Mouse (Mus musculus) intestine, embryonic 15.5 days (tissue): Measurements from ENCODE around the gene Nrip1. TPM values are rescaled to one million over a fixed set of nuclear protein-coding genes. Genes with fewer than 3 reads are reported as not detected.
"Not testable (repeated sequence)": the region's sequence is repeated elsewhere in the genome, so short reads cannot be mapped to it uniquely, and the experiment has no call there.

Experiments
- ATAC-seq: fragments of 200-750 bp; cut with Nextera tagmentation; 2 replicates; pipeline ENCODE4 v1.8.0; 2017; ENCODE audit warnings: moderate TSS enrichment, moderate library complexity
- H3K27ac ChIP-seq: fragments of 300-500 bp; sonication (generic); 2 replicates; pipeline ENCODE4 v1.5.1; 2015; ENCODE audit warnings: mild to moderate bottlenecking, inconsistent platforms
- H3K27me3 ChIP-seq: fragments of 300-500 bp; sonication (generic); replicated peaks from 2 replicates; pipeline ENCODE4 v1.6.1; 2015; ENCODE audit warnings: inconsistent platforms
- H3K36me3 ChIP-seq: fragments of 300-500 bp; sonication (generic); 2 replicates; pipeline ENCODE4 v1.6.1; 2015; ENCODE audit warnings: inconsistent platforms
- H3K4me1 ChIP-seq: fragments of 300-500 bp; sonication (generic); replicated peaks from 2 replicates; pipeline ENCODE4 v1.6.1; 2015; ENCODE audit warnings: inconsistent platforms
- H3K4me2 ChIP-seq: fragments of 300-500 bp; sonication (generic); replicated peaks from 2 replicates; pipeline ENCODE4 v1.6.1; 2015; ENCODE audit warnings: mild to moderate bottlenecking, inconsistent platforms
- H3K4me3 ChIP-seq: fragments of 300-500 bp; sonication (generic); replicated peaks from 2 replicates; pipeline ENCODE4 v1.5.1; 2015; ENCODE audit warnings: inconsistent platforms
- H3K9ac ChIP-seq: fragments of 300-500 bp; sonication (generic); 2 replicates; pipeline ENCODE4 v1.6.1; 2015; ENCODE audit warnings: inconsistent platforms
- H3K9me3 ChIP-seq: fragments of 300-500 bp; sonication (generic); 2 replicates; pipeline ENCODE4 v1.6.1; 2016; ENCODE audit warnings: inconsistent platforms
- WGBS: fragments of 180-500 bp; shearing (Covaris S2); methylation state at CpG from one replicate; pipeline ENCODE4 v1.1.7; 2015; 5-methylcytosine and 5-hydroxymethylcytosine counted together
- polyA plus RNA-seq: library from polyadenylated mRNA; unstranded; fragments of >200 nt; fragmentation: Nextera tagmentation; extraction: Ambion mirVana; gene quantifications from 2 replicates; pipeline ENCODE4 v1.2.1, GENCODE M21; 2015

Nrip1 gene
- polyA plus RNA-seq, 1 experiment from 2014 or later = 36.6 TPM

DNA sequence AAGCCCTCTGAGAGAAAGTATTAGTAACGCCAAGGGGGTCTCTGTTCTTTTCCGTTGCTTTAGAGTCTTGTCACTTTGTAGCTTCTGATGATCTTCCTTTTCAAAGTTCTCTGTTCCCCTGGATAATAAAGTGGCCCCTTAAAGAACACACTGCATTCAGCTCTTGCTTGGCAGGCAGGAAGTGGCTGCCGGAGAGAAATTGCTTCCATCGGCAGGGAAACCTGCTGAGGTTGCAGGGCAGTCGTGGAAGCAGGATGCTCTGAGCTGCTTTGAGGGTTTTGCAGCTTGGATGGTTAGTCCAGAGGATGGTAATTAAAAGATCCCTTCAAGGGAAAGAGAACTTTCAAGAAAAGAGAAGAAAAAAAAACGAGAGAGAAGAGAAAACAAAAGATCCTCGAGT is 33.3 kb upstream of the Nrip1 start:
- Histone ChIP-seq H3K36me3 (no peaks in the 10 kb centered on the region), H3K4me2 (peak overlapping the region; percentile 41), H3K9me3 (no peaks in the 10 kb centered on the region), H3K9ac (no peak overlapping the region), H3K4me3 (no peak overlapping the region), H3K4me1 (peaks cover 3% of the 10 kb centered on the region; the same call in 1 of the 2 replicates), H3K27me3 (no peaks in the 10 kb centered on the region), H3K27ac (no peak overlapping the region)
- ATAC-seq = no peak
- 27% methylated on average over 7 of the region's 7 CpGs for WGBS

- Histone ChIP-seq H3K27ac (no peak overlapping the region), H3K36me3 (no peaks in the 10 kb centered on the region), H3K27me3 (no peaks in the 10 kb centered on the region), H3K4me2 (no peak overlapping the region), H3K9me3 (no peaks in the 10 kb centered on the region), H3K4me1 (peaks cover 3% of the 10 kb centered on the region; the same call in 1 of the 2 replicates), H3K9ac (no peak overlapping the region), H3K4me3 (no peak overlapping the region)
- no peak for ATAC-seq
- 87% methylated on average over 7 of the region's 7 CpGs for WGBS
Observed at GRCm38 (mm10) chr16:76406319-76406718, 32.7 kb upstream of the Nrip1 start.

DNA sequence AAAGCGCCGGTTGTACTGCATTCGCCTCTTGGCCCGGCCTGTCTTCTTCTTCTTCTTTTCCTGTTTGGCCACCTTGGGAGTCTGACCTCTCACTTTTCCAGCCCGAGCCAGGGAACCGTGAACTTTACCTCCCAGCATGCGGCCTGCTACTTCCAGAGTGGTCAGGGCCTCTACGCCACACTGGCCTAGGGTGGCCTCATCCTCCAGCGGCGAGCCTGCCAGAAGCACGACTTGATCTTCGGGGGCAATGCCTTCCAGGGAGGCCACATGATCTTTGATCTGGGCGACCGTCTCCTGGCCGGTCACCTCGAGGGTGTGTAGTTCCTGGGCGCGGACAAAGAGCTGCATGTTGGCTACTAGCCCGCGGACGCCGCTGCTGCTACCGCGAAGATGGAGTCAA is 29.7 kb upstream of the Nrip1 start:
- ATAC-seq, H3K36me3 ChIP-seq, H3K27ac ChIP-seq, H3K9ac ChIP-seq, H3K4me1 ChIP-seq, H3K4me3 ChIP-seq, H3K27me3 ChIP-seq, H3K4me2 ChIP-seq, H3K9me3 ChIP-seq: not testable (repeated sequence)
- WGBS = 95% methylated on average over 24 of the region's 24 CpGs

DNA sequence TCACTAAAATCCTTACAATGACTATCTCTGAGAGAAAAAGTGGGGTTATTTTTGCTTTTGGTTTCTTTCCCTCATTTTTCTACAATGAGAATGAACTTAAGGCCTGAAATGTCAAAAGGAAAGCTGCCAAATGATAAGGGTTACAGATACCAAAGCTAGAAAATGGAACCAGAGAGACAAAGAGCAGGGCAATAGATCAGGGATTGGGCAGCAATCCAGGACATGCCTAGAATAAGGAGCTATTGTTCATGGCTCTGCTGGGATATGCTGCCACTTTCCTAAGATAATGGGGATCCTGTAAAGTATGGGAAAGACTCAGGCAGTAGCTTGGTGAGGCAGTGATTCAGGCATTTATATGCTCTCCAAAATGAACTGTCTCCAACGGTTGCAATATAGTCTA is 22.9 kb upstream of the Nrip1 start:
- Histone ChIP-seq H3K9me3 (no peaks in the 10 kb centered on the region), H3K27ac (no peak overlapping the region), H3K4me2 (no peak overlapping the region), H3K4me3 (no peak overlapping the region), H3K36me3 (no peaks in the 10 kb centered on the region), H3K27me3 (no peaks in the 10 kb centered on the region), H3K4me1 (no peaks in the 10 kb centered on the region), H3K9ac (no peak overlapping the region)
- 65% methylated on average over 1 of the region's 1 CpGs for WGBS
- peak; percentile 34; the same call in 1 of the 2 replicates for ATAC-seq

DNA sequence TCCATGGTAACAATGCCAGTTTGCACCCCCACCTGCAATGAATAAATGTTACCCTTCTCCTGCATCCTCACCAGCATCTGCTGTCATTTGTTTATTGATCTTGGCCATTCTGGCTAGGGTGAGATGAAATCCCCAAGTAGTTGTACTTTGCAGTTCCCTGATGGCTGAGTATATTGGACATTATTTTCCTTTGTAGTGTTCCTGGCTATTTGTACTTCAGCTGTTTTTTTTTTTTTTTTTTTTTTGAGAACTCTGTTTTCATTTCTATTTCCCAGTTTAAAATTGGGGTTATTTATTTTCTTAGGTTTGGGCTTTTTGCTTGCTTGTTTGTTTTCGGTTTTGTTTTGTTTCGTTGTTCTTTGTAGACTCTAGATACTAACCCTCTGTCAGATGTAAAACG is 19.6 kb upstream of the Nrip1 start:
- H3K9me3 ChIP-seq = no peaks in the 10 kb centered on the region
- no peaks in the 10 kb centered on the region for H3K27me3 ChIP-seq
- H3K4me1 ChIP-seq = no peaks in the 10 kb centered on the region
- H3K4me2 ChIP-seq = no peak overlapping the region
- H3K36me3 ChIP-seq = no peaks in the 10 kb centered on the region
- H3K4me3 ChIP-seq = no peak overlapping the region
- WGBS = 81% methylated on average over 3 of the region's 3 CpGs
- no peak overlapping the region for H3K9ac ChIP-seq
- H3K27ac ChIP-seq = no peak overlapping the region
- no peak for ATAC-seq

DNA sequence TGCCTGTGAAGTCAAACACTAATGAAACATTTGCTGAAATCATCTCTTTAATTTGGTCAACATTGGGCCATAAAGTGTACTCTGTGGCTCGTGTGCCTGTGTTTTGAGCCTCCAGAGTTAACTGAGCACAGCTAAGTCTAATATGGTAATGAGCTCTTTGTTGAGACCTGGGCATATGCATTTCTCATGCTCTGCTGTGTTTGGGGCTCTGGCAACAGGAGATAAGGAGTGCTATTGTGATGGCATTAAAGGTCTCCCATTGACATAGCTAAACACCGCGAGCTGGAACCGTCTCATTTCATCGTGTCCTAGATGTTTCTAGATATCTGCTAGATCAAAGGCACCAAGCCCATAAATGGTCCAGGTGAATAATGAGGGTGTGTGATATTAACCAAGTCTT is 12.9 kb upstream of the Nrip1 start:
- H3K4me3 ChIP-seq = no peak overlapping the region
- WGBS = 69% methylated on average over 5 of the region's 5 CpGs
- no peaks in the 10 kb centered on the region for H3K27me3 ChIP-seq
- H3K9ac ChIP-seq = no peak overlapping the region
- H3K9me3 ChIP-seq = no peaks in the 10 kb centered on the region
- ATAC-seq = no peak
- no peak overlapping the region for H3K27ac ChIP-seq
- no peak overlapping the region for H3K4me2 ChIP-seq
- no peaks in the 10 kb centered on the region for H3K36me3 ChIP-seq
- no peaks in the 10 kb centered on the region for H3K4me1 ChIP-seq

DNA sequence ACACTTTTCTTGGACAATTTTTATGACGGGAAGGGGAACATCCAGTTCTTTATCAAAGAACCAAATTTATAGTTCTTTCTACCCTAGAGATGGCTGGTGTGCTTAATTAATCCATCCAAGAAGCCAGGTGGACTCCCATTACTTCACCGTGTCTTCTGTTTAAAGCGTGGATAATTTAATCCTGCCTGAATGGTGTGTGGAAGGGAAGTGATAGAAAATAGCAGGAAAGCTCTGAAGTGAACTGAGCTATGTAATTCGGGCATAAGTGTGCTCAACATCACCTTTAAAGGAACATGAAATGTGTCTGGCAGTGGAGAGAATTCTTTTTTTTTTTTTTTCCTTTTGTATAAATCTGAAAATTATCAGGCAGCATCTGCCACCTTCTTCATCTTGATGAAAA is 12.4 kb upstream of the Nrip1 start:
- no peak for ATAC-seq
- Histone ChIP-seq H3K9me3 (no peaks in the 10 kb centered on the region), H3K9ac (no peak overlapping the region), H3K27ac (no peak overlapping the region), H3K4me1 (no peaks in the 10 kb centered on the region), H3K36me3 (no peaks in the 10 kb centered on the region), H3K4me2 (no peak overlapping the region), H3K4me3 (no peak overlapping the region), H3K27me3 (no peaks in the 10 kb centered on the region)
- WGBS = 85% methylated on average over 4 of the region's 4 CpGs

DNA sequence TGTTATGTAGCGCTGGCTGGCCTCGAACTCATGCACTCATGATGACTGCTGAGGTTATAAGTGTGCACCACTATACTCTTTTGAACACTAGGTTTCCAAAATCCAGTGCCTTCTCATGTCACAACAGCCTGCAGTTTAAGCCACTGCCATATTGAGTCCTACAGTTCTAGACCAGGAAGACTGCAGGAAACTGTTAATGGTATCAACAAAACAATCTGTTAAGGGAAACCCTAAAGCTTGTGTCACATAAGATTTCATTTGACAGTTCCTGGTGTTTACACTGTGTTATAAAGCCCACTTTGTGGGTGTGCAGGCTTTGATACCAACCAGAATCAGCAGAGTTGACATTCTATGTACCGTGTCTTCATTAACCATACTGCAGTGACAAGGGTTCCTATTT is 3.6 kb upstream of the Nrip1 start:
- Histone ChIP-seq H3K4me3 (no peak overlapping the region), H3K27me3 (no peaks in the 10 kb centered on the region), H3K9ac (no peak overlapping the region), H3K9me3 (no peaks in the 10 kb centered on the region), H3K4me1 (no peaks in the 10 kb centered on the region), H3K4me2 (no peak overlapping the region), H3K36me3 (no peaks in the 10 kb centered on the region), H3K27ac (no peak overlapping the region)
- no peak for ATAC-seq
- WGBS = 87% methylated on average over 3 of the region's 3 CpGs

GRCm38 (mm10) chr16:76376661-76377060 is 3.0 kb upstream of the Nrip1 start:
- Histone ChIP-seq H3K4me2 (no peak overlapping the region), H3K4me3 (no peak overlapping the region), H3K36me3 (no peaks in the 10 kb centered on the region), H3K4me1 (no peaks in the 10 kb centered on the region), H3K9me3 (no peaks in the 10 kb centered on the region), H3K9ac (no peak overlapping the region), H3K27ac (no peak overlapping the region), H3K27me3 (no peaks in the 10 kb centered on the region)
- 96% methylated on average over 8 of the region's 8 CpGs for WGBS
- ATAC-seq = no peak

DNA sequence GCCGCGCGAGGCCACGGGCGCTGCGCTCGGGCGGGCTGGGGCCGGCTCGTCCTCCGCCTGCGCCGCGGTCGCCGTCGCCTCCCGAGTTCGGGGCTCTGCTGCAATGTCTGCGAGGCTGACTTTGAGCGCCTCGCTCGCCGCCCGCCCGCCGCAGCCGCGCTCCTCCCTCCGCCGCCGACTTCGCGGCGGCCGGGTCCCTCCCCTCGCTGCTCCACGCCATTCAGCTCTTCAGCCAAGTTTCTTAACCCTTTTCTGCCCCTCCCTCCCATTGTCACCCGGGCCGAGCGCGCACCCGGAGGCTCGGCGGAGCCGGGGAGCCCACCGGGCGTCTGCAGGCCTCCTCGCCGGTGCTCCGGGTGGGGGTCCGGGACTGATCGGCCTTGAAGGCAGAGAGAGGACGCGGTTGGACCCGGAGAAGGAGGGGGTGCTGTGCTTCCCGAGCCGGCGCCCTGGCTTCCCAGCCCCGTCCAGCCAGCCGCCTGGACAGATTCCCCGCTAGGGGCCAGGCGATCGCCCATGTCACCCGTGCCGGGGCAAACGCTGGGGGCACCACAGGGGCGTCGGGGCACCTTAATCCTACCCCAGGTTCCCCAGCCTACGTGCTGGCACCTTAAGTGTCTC is 576 bp downstream of the Nrip1 start:
- WGBS = under 1% methylated on average over 69 of the region's 70 CpGs
- ATAC-seq = peak; percentile 92
- peak overlapping the region; percentile 94 for H3K9ac ChIP-seq
- H3K36me3 ChIP-seq = no peaks in the 10 kb centered on the region
- no peaks in the 10 kb centered on the region for H3K9me3 ChIP-seq
- peak overlapping the region; percentile 87 for H3K4me3 ChIP-seq
- no peaks in the 10 kb centered on the region for H3K27me3 ChIP-seq
- 0 out of 2 replicates have a peak, but pooled peaks cover 9% of the 10 kb centered on the region for H3K4me1 ChIP-seq
- peak overlapping the region; percentile 72 for H3K4me2 ChIP-seq
- H3K27ac ChIP-seq = peak overlapping the region; percentile 99

- Histone ChIP-seq H3K9ac (peak overlapping the region; percentile 94), H3K36me3 (no peaks in the 10 kb centered on the region), H3K4me1 (peaks cover 15% of the 10 kb centered on the region), H3K27me3 (no peaks in the 10 kb centered on the region), H3K27ac (peak overlapping the region; percentile 99), H3K4me2 (peak overlapping the region; percentile 56), H3K4me3 (peak overlapping the region; percentile 87), H3K9me3 (no peaks in the 10 kb centered on the region)
- peak; percentile 72 for ATAC-seq
- WGBS = under 1% methylated on average over 87 of the region's 102 CpGs
Observed at GRCm38 (mm10) chr16:76372045-76372940, 1.3 kb downstream of the Nrip1 start.

- Histone ChIP-seq H3K4me1 (peaks cover 17% of the 10 kb centered on the region), H3K4me3 (peak overlapping the region; percentile 87), H3K9me3 (no peaks in the 10 kb centered on the region), H3K27me3 (no peaks in the 10 kb centered on the region), H3K4me2 (peak overlapping the region; percentile 56), H3K27ac (peak overlapping the region; percentile 99; the same call in 1 of the 2 replicates), H3K9ac (peak overlapping the region; percentile 94), H3K36me3 (no peaks in the 10 kb centered on the region)
- under 1% methylated on average over 7 of the region's 7 CpGs for WGBS
- no peak for ATAC-seq
Observed at GRCm38 (mm10) chr16:76371614-76371917, 2.1 kb downstream of the Nrip1 start.
